Mouse (Mus musculus): ENCODE results near the gene Plcb1.
"Not testable (repeated sequence)": the region's sequence is repeated elsewhere in the genome, so short reads cannot be mapped to it uniquely, and the experiment has no call there.

The Plcb1 gene

DNA sequence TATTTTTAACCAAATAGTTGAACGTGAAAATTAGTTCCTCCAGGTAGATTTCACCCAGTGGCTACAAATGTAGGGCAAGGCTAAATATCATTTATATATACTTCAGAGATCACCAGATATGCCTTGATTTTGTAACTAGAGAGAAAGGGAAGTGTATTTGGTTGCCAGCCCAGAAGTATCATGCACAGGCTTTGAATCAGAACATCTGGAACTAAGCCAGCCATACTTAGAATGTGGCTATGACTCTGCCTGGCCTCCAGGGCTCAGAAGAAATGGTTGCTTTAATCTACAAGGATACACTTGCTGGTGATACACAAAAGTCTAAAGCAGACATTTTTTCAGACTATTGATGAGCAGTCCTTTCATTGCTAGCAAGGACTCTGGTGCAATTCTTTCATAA, 191.8 kb downstream of the Plcb1 start:
- DNase-seq = no peak

- DNase-seq = no peak
Observed at GRCm38 (mm10) chr2:134981394-134981793, 195.5 kb downstream of the Plcb1 start.

DNA sequence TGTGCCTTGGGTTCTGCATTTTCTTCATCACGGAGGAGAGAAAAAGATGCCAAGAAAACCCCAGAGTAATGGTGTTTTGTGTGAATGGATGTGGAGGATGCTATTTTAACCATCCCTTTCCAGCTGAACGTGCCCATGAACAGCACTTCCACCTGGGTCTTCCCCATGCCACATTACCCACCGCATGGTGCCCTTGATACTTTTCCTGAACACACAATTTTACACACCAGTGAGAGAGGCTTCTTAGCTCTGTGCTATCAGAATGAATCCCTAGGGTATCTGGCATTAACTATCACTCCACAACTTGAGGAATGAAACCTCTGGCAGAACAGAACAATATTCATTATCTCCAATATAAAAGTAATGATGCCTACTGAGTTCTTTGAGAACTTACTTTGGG, 199.0 kb downstream of the Plcb1 start:
- DNase-seq = no peak

DNA sequence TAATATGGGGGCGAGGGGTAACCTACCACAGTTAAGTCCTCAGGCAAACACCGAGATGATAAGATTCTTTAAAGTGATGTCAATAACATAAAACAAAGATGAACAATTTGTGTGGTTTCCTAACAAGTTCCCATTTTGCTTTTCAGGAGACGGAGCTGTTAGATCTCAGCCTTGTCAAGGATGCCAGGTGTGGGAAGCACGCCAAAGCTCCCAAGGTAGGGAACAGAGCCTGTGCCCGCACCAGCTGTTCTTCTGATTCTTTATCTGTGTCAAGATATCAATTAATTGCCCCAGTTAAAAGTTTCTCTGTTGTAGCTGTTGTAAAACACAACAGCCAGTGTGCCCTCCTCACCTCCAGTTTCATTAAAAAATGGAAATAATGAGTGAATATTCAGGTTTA, 202.1 kb downstream of the Plcb1 start:
- DNase-seq = no peak

DNA sequence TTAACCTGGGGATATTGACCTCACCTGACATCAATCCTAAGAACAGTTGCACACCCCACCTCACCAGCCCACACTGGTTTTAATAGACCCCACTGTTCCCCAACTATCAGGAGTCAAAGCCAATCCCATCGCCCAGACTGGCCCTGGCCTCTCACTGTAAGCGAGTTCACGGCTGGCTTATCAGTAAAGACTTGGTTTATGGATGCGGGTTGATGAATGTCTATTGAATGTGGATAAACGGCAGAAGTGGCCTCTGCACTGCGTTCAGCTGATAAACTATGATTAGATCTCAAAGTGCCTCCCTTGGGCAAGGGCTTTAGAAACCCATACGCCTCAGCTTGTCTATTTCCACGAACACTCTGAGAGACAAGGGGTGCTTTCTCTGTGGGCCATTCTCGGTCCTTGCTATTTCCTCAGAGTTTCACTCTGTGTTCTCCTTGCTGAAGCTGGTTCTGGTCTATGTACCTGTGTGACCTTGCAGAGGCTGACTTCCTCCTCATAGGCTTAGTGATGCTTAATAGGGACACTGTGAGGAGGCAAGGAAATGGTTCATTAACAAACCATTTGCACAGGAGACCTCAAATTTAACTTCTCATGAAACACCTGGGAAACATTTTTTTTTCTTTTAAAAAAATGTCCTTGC, 203.9 kb downstream of the Plcb1 start:
- no peak for DNase-seq

DNA sequence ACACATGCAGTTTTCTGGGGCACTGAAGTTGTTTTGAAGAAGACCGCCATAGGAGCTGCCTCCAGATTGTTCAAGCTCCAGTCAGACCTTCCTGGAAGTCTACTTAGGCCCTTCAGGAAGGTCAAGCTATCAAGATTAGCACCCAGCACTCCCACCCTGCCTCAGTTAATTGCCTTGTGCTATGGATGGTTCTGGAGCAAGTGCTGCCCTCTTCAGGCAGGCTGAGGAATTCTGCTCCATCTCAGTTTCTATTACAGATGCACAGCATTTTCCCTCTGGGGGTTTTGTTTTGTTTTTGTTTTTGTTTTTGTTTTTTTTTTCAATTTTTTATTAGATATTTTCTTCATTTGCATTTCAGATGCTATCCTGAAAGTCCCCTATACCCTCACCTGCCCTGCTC, 221.3 kb downstream of the Plcb1 start:
- peak; percentile 34 for DNase-seq

DNA sequence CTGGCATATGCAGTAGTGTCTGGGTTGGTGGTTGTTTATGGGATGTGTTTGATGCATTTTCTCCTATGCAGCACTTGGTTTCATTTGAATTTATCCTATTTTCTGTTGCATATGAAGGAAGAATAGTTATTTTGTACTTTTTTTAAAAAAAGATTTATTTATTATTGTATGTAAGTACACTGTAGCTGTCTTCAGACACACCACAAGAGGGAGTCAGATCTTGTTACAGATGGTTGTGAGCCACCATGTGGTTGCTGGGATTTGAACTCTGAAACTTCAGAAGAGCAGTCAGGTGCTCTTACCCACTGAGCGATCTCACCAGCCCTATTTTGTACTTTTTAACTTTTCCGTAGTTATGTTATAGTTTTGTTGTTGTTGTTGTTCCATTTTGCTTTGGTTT, 222.0 kb downstream of the Plcb1 start:
- not testable (repeated sequence) for DNase-seq

DNA sequence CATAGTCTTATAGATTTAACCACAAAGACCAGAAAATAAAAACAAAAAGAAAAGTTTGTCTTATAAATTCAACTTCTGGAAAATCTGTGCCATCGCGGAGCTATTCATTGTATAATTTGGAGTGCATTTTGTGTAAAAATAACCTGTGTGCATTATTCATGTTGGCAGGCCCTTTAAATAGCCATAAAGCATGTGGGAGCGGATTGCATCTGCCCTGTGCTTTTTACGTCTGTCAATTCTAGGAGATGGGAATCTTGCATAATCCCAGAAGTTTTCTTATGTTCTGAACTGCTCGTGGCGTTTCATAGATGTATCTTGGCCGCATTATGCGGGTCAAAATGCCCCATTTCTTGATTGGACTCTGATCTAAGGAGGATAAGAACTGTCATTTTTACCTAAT, 224.5 kb downstream of the Plcb1 start:
- DNase-seq = no peak

DNA sequence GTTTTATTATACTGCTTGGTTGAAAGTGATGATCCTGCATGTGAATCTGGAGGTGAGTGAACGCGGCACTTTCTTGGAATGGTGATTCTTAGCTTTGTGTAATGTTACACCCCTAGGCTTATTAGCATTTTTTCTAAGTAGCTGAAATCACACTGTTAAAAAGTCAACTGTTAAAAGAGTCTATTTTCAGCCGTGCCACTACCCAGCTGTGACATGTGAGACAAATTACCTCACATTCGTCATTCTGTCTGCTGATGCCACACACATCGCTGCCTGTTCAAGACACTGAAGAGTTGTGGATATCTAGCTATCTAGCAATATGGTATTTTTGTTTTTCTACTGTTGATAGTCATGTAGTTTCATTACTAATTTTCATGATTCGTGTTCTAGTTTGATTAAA, 229.6 kb downstream of the Plcb1 start:
- DNase-seq = no peak

DNA sequence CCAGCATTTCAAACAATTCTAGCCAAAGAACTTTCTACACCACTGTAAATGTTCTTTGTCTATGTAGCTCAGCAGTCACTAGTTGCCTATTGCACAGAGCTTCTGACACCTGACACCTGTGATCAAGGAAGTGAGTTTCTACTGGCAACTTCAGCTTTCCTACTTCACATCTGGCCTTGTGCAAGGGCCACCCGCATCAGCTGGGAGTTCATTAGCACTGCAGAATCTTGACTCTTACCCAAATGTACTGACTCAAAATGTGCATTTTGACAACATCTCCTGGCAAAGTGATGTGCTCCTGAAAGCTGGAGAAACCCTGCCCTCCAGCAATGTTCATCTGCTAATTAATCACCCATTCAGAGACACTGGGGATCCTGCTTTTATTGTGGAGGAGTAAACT, 232.4 kb downstream of the Plcb1 start:
- DNase-seq = peak; percentile 28

GRCm38 (mm10) chr2:135018708-135019107, 232.8 kb downstream of the Plcb1 start:
- no peak for DNase-seq

GRCm38 (mm10) chr2:135019588-135019987, 233.7 kb downstream of the Plcb1 start:
- DNase-seq = no peak

GRCm38 (mm10) chr2:135029288-135029687, 243.4 kb downstream of the Plcb1 start:
- DNase-seq = no peak

DNA sequence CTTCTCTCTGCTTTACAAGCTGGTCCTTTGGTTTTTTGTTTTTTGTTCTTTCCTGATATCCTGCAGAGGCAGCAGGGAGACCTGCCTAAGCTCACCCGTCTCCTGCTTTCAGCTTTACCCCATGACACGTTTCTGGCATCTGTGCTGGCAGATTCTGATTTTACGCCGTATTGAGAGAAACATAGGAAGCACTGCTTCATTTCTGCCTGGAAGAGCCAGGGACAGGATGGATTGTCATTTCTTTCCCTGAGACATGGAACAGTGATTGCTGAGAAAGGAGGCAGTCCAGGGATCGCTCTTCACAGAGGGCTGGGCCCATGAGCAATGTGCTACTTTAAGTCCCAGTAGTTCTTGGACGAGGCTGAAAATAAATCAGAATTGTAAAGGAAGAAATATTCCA, 243.8 kb downstream of the Plcb1 start:
- no peak for DNase-seq

DNA sequence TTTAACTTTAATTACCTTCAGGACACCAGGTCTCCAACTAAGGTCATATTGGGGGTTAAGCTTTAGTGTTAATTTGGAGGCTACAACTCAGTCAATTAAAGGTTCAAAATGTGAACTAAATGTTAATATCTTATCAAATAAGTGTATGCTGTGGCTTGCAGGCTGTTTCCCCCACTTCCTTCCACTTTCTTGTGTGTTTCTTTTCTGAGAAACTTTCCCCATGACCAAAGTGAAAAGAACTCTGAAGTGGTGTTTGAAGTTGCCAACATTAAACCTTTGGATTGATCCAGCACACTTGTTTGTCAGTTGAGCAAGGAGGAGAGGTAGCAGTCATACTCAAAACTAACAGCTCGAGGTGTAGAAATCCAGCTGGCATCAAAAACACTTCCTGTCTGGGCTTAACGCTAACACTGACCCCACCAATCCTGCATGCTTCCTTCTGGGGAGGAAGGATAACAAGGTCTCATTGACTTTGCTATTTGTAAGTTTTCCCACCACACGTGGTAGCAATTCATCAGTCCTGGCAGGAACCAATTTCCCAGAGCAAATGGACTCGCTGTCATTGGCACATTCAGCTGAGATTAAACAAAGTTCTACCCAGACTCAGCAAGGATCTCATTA, 249.9 kb downstream of the Plcb1 start:
- DNase-seq = no peak

GRCm38 (mm10) chr2:135048791-135049190, 262.9 kb downstream of the Plcb1 start:
- DNase-seq = no peak

DNA sequence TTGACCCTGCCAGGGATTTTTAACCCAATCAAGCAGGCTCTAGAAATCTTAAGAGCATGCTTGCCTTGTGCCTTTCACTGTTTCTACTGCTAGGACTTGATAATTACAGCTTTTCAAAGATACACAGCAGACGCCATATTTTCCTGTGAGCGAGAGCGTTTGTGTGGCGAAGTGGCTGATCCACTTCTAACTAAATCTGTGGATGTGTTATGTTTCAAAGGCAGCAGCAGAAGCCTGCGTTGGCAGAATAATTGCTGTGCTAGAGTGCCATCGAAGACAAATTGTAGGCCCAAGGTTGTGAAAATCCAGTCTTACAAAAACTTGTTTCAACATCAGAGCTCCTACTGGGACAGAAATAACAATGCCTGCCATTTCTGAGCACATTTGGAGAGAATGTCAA, 263.4 kb downstream of the Plcb1 start:
- DNase-seq = no peak

GRCm38 (mm10) chr2:135051540-135052288, 265.8 kb downstream of the Plcb1 start:
- DNase-seq = no peak

DNA sequence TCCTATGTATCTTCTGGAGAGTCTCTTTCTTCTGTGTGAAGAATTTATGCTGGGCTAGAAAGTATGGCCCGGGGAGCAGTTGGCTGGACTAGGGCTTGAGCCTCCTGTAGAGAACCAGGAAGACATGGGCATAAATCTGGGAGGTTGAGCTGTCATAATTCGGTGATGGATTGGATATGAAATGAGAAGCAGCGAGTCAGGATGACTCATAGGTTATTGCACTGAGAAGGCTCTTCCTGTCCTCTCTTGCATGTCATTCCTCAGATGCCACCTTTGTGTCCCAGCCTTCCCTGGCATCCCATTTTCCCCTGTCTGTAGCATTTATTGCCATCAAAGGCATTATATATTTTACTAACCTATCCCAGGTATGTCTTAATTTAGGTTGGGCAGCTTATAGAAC, 267.5 kb downstream of the Plcb1 start:
- no peak for DNase-seq

- DNase-seq = no peak
Observed at GRCm38 (mm10) chr2:135067419-135067818, 281.6 kb downstream of the Plcb1 start.

- no peak for DNase-seq
Observed at GRCm38 (mm10) chr2:135071349-135071748, 285.5 kb downstream of the Plcb1 start.

DNA sequence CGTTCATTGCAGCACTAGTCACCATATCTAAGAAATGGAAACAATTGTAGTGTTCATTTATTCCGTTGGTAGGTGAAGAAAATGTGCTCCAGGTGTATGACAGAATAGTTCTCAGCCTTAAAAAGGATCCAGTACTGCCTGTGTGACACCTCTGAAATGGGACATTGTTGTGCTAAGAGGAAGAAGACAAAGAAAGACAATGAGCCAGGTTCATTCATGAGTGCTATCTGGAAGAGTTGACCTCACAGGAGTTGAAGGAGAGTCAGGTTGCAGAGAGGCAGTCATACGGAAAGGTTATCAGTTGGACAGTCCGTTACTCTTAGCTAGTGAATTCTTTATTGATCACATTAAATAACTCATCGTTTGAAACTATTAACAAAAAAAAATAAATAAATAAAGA, 286.6 kb downstream of the Plcb1 start:
- no peak for DNase-seq

- no peak for DNase-seq
Observed at GRCm38 (mm10) chr2:135073014-135073413, 287.1 kb downstream of the Plcb1 start.

- DNase-seq = no peak
Observed at GRCm38 (mm10) chr2:135075375-135075774, 289.5 kb downstream of the Plcb1 start.
